Mouse (Mus musculus) hindbrain, embryonic 12.5 days (tissue): ENCODE results near the gene Lpin3. TPM values are rescaled to one million over a fixed set of nuclear protein-coding genes. Genes with fewer than 3 reads are reported as not detected.

Experiments
- ATAC-seq: fragments of 200-750 bp; cut with Nextera tagmentation; 2 replicates; pipeline ENCODE4 v1.8.0; 2017; ENCODE audit warnings: moderate TSS enrichment; ENCODE audit not compliant: low FRiP score
- H3K27ac ChIP-seq: fragments of 300-500 bp; sonication (generic); 2 replicates; pipeline ENCODE4 v1.5.1; 2016; ENCODE audit warnings: mild to moderate bottlenecking
- H3K27me3 ChIP-seq: fragments of 300-500 bp; sonication (generic); 2 replicates; pipeline ENCODE4 v1.6.1; 2016; ENCODE audit warnings: mild to moderate bottlenecking
- H3K36me3 ChIP-seq: fragments of 300-500 bp; sonication (generic); 2 replicates; pipeline ENCODE4 v1.6.1; 2016; ENCODE audit warnings: mild to moderate bottlenecking
- H3K4me1 ChIP-seq: fragments of 300-500 bp; sonication (generic); 2 replicates; pipeline ENCODE4 v1.6.1; 2016
- H3K4me2 ChIP-seq: fragments of 300-500 bp; sonication (generic); replicated peaks from 2 replicates; pipeline ENCODE4 v1.6.1; 2016; ENCODE audit warnings: mild to moderate bottlenecking
- H3K4me3 ChIP-seq: fragments of 300-500 bp; sonication (generic); 2 replicates; pipeline ENCODE4 v1.5.1; 2016; ENCODE audit warnings: mild to moderate bottlenecking
- H3K9ac ChIP-seq: fragments of 300-500 bp; sonication (generic); 2 replicates; pipeline ENCODE4 v1.6.1; 2016; ENCODE audit warnings: mild to moderate bottlenecking, moderate library complexity
- H3K9me3 ChIP-seq: fragments of 300-500 bp; sonication (generic); replicated peaks from 2 replicates; pipeline ENCODE4 v1.6.1; 2016; ENCODE audit warnings: mild to moderate bottlenecking
- WGBS: fragments of 180-500 bp; shearing (Covaris S2); methylation state at CpG from one replicate; pipeline ENCODE4 v1.1.7; 2016; 5-methylcytosine and 5-hydroxymethylcytosine counted together
- polyA plus RNA-seq: library from polyadenylated mRNA; unstranded; fragments of >200 nt; fragmentation: Nextera tagmentation; extraction: Ambion mirVana; gene quantifications from 2 replicates; pipeline ENCODE4 v1.2.1, GENCODE M21; 2016

Gene Lpin3
- polyA plus RNA-seq, 1 experiment from 2014 or later: 1.4 TPM

DNA sequence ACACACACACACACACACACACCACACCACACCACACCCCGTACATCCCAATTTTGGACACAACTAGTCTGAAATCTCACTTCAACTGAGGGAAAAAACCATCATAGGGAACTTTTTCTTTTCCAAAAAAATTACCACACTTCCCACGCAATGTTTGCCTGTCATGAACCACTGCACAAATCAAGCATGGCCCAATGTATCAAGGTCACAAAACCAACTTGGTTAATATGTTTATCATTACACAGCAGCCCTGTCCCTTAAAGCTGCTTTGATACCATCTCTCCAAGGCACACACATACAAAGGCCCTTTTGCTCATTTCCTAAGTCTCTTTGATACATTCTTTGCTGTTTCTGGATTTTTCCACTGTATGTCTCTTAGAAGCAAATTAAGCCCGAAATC lies 9.2 kb upstream of the Lpin3 start:
- H3K27ac ChIP-seq: no peak overlapping the region
- H3K9ac ChIP-seq: no peak overlapping the region
- H3K9me3 ChIP-seq: no peaks in the 10 kb centered on the region
- H3K4me2 ChIP-seq: peak overlapping the region; percentile 23; the same call in 1 of the 2 replicates
- ATAC-seq: no peak
- H3K4me1 ChIP-seq: peaks cover 13% of the 10 kb centered on the region
- WGBS: 89% methylated on average over 3 of the region's 3 CpGs
- H3K27me3 ChIP-seq: no peaks in the 10 kb centered on the region
- H3K4me3 ChIP-seq: no peak overlapping the region
- H3K36me3 ChIP-seq: no peaks in the 10 kb centered on the region

GRCm38 (mm10) chr2:160872395-160872794 lies 8.1 kb upstream of the Lpin3 start:
- Histone ChIP-seq H3K27me3 (no peaks in the 10 kb centered on the region), H3K4me3 (peak overlapping the region; percentile 89), H3K4me2 (peak overlapping the region; percentile 87), H3K27ac (peak overlapping the region; percentile 99), H3K4me1 (peaks cover 13% of the 10 kb centered on the region), H3K9ac (peak overlapping the region; percentile 96), H3K36me3 (no peaks in the 10 kb centered on the region), H3K9me3 (no peaks in the 10 kb centered on the region)
- ATAC-seq: peak; percentile 93
- WGBS: under 1% methylated on average over 46 of the region's 47 CpGs

GRCm38 (mm10) chr2:160872890-160873382 lies 7.5 kb upstream of the Lpin3 start, which contains the start of gene Zhx3:
Gene Zhx3 (minus strand): TSS chr2:160872998.
- Histone ChIP-seq H3K27me3 (no peaks in the 10 kb centered on the region), H3K4me3 (peak within 1 kb of the TSS; percentile 89), H3K9me3 (no peaks in the 10 kb centered on the region), H3K36me3 (no peaks in the 10 kb centered on the region), H3K4me2 (peak within 1 kb of the TSS; percentile 87), H3K9ac (peak within 1 kb of the TSS; percentile 96), H3K4me1 (peaks cover 13% of the 10 kb centered on the region), H3K27ac (peak within 1 kb of the TSS; percentile 99)
- ATAC-seq: peak; percentile 98
- 1% methylated on average over 36 of the region's 48 CpGs for WGBS

DNA sequence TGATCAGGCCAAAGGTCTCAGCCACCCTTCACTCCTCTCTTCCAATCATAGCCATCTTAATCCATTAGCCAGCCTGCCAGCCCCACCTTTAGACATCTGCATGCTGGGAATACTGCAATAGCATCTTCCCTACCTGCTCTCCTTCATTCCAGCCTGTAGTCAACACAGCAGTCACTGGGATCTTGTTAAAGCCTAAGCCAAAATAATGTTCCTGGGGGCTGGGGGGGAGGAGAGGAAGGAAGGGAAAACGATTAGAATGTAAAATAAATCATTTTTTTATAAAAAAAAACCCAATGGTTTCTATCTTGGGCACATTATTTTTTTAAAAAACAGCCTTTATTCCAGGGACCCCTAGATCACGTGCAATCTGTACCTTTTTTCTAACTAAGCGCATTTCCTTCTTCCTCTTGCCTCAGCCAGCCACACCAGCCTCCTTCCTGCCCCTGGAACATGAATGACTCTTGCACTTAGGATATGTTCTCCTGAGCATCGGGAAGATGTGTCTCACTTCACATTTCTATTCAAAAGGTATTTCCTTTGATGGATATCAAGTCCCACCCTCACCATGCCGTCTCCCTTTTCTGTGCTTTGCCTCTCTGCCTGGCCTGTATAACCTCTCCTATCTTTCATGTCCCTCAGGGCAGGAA lies 6.1 kb upstream of the Lpin3 start:
- no peak overlapping the region for H3K9ac ChIP-seq
- no peaks in the 10 kb centered on the region for H3K36me3 ChIP-seq
- H3K4me1 ChIP-seq: peaks cover 13% of the 10 kb centered on the region
- ATAC-seq: no peak
- H3K9me3 ChIP-seq: no peaks in the 10 kb centered on the region
- H3K27ac ChIP-seq: no peak overlapping the region
- no peak overlapping the region for H3K4me2 ChIP-seq
- no peak overlapping the region for H3K4me3 ChIP-seq
- WGBS: 86% methylated on average over 5 of the region's 5 CpGs
- H3K27me3 ChIP-seq: no peaks in the 10 kb centered on the region

GRCm38 (mm10) chr2:160876115-160876514 lies 4.4 kb upstream of the Lpin3 start:
- H3K4me3 ChIP-seq: no peak overlapping the region
- H3K4me1 ChIP-seq: peaks cover 13% of the 10 kb centered on the region
- H3K27ac ChIP-seq: no peak overlapping the region
- no peak overlapping the region for H3K4me2 ChIP-seq
- no peaks in the 10 kb centered on the region for H3K36me3 ChIP-seq
- no peak overlapping the region for H3K9ac ChIP-seq
- no peaks in the 10 kb centered on the region for H3K27me3 ChIP-seq
- no peak for ATAC-seq
- no peaks in the 10 kb centered on the region for H3K9me3 ChIP-seq
- WGBS: 82% methylated on average over 4 of the region's 4 CpGs

- H3K9me3 ChIP-seq: no peaks in the 10 kb centered on the region
- H3K9ac ChIP-seq: no peak overlapping the region
- H3K27me3 ChIP-seq: no peaks in the 10 kb centered on the region
- no peaks in the 10 kb centered on the region for H3K4me1 ChIP-seq
- no peaks in the 10 kb centered on the region for H3K36me3 ChIP-seq
- no peak overlapping the region for H3K4me3 ChIP-seq
- H3K4me2 ChIP-seq: no peak overlapping the region
- WGBS: 55% methylated on average over 6 of the region's 6 CpGs
- no peak for ATAC-seq
- no peak overlapping the region for H3K27ac ChIP-seq
Measured at GRCm38 (mm10) chr2:160881462-160882101, 1.1 kb downstream of the Lpin3 start.

DNA sequence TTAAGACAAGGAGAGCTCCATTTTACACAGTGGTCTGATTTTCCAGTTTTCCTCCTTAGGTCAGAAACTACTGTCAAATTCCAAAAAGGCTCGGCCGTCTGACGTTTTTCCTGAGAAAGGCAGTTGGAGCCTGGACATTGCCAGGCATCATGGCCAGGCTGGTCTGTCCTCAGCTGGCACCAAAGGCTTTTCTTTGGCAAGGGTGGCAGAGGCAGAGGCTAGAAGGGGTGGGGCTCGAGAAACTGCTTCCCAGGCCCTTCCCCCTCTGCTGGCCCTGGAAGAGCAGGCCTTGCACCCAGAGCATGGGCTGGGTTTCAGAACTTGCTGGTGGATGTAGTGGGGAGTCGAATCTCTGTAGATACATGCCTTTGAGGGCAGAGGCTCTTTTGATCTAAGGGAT lies 2.0 kb downstream of the Lpin3 start:
- Histone ChIP-seq H3K4me3 (no peak overlapping the region), H3K27me3 (peaks cover under 1% of the 10 kb centered on the region; the same call in 1 of the 2 replicates), H3K9me3 (no peaks in the 10 kb centered on the region), H3K9ac (no peak overlapping the region), H3K36me3 (no peaks in the 10 kb centered on the region), H3K27ac (no peak overlapping the region), H3K4me2 (no peak overlapping the region), H3K4me1 (peaks cover 3% of the 10 kb centered on the region; the same call in 1 of the 2 replicates)
- WGBS: 88% methylated on average over 5 of the region's 5 CpGs
- ATAC-seq: no peak

DNA sequence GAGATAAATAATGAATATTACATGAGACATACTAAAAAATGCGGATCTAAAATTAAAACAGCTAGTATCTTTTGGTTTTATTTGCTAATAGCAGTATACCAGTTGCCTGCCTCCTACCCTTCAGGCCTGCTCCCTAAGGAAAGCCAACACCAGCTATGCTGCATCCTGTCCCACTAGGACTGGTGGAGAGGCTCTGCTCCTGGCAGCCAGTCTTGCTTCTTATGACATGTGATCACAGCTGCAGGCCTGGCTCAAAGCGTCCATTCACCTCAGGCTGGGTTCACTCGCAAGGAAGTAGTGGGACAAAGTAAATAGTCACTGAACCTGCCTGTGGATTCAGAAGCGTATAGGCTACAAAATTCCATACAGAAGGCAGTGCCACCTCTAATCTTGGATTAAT lies 3.4 kb downstream of the Lpin3 start:
- no peaks in the 10 kb centered on the region for H3K36me3 ChIP-seq
- H3K9me3 ChIP-seq: no peaks in the 10 kb centered on the region
- H3K27ac ChIP-seq: no peak overlapping the region
- H3K4me1 ChIP-seq: peaks cover 12% of the 10 kb centered on the region
- peaks cover 16% of the 10 kb centered on the region for H3K27me3 ChIP-seq
- 74% methylated on average over 4 of the region's 4 CpGs for WGBS
- no peak overlapping the region for H3K9ac ChIP-seq
- H3K4me2 ChIP-seq: no peak overlapping the region
- no peak for ATAC-seq
- H3K4me3 ChIP-seq: no peak overlapping the region

DNA sequence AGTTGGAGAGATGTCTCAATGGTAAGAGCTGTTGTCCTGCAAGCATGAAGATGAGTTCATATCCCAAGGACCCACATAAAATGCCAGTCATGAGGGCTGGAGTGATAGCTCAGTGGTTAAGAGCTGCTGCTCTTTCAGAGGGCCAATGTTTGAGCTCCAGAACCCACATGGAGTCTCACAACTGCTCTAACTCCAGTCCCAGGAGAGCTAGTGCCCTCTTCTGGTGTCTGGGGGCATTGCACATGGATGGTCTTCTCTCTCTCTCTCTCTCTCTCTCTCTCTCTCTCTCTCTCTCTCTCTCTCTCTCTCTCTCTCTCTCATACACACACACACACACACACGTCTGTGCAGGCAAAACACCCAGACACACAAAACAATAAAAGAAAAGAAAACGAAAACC lies 4.4 kb downstream of the Lpin3 start:
- peaks cover 16% of the 10 kb centered on the region for H3K27me3 ChIP-seq
- 8% methylated on average over 2 of the region's 2 CpGs for WGBS
- no peak overlapping the region for H3K27ac ChIP-seq
- H3K4me1 ChIP-seq: peaks cover 12% of the 10 kb centered on the region
- H3K4me3 ChIP-seq: no peak overlapping the region
- no peak for ATAC-seq
- no peak overlapping the region for H3K4me2 ChIP-seq
- no peaks in the 10 kb centered on the region for H3K36me3 ChIP-seq
- H3K9me3 ChIP-seq: no peaks in the 10 kb centered on the region
- no peak overlapping the region for H3K9ac ChIP-seq

DNA sequence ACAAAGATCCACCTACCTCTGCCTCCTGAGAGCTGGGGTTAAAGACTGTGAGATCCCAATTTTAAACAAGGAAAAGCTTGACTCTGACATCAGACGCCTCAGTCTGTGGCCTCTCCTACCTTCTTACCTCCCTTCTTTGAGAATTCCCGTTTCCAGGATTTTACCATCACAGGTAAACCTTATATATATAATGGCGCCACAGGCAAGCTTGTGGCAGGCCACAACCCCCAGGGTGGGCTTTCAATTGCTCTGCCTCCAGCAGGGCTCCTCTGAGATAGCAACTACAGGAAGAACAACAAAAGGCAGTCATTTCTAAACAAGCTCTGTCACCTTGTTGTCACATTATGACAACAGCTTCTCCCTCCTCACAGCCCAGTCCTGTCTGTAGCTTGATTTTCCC lies 5.8 kb downstream of the Lpin3 start:
- H3K4me2 ChIP-seq: no peak overlapping the region
- H3K27me3 ChIP-seq: peaks cover 16% of the 10 kb centered on the region
- no peak overlapping the region; the same call in 1 of the 2 replicates for H3K9ac ChIP-seq
- H3K36me3 ChIP-seq: no peaks in the 10 kb centered on the region
- no peaks in the 10 kb centered on the region for H3K9me3 ChIP-seq
- no peak overlapping the region for H3K4me3 ChIP-seq
- ATAC-seq: no peak
- H3K4me1 ChIP-seq: peaks cover 12% of the 10 kb centered on the region
- 75% methylated on average over 3 of the region's 3 CpGs for WGBS
- H3K27ac ChIP-seq: no peak overlapping the region

GRCm38 (mm10) chr2:160887284-160887683 lies 6.8 kb downstream of the Lpin3 start:
- ATAC-seq: peak; percentile 80
- Histone ChIP-seq H3K4me1 (peaks cover 12% of the 10 kb centered on the region), H3K4me2 (peak overlapping the region; percentile 72), H3K4me3 (peak overlapping the region; percentile 38), H3K9me3 (no peaks in the 10 kb centered on the region), H3K36me3 (no peaks in the 10 kb centered on the region), H3K9ac (peak overlapping the region; percentile 9; the same call in 1 of the 2 replicates), H3K27ac (no peak overlapping the region), H3K27me3 (peaks cover 16% of the 10 kb centered on the region)
- WGBS: 4% methylated on average over 11 of the region's 11 CpGs

GRCm38 (mm10) chr2:160887859-160888258 lies 7.4 kb downstream of the Lpin3 start:
- H3K4me2 ChIP-seq: peak overlapping the region; percentile 72
- H3K27me3 ChIP-seq: peaks cover 16% of the 10 kb centered on the region
- 1% methylated on average over 26 of the region's 26 CpGs for WGBS
- H3K9ac ChIP-seq: peak overlapping the region; percentile 9; the same call in 1 of the 2 replicates
- no peak overlapping the region for H3K27ac ChIP-seq
- no peaks in the 10 kb centered on the region for H3K9me3 ChIP-seq
- H3K36me3 ChIP-seq: no peaks in the 10 kb centered on the region
- peak; percentile 72; the same call in 1 of the 2 replicates for ATAC-seq
- peaks cover 12% of the 10 kb centered on the region for H3K4me1 ChIP-seq
- peak overlapping the region; percentile 38 for H3K4me3 ChIP-seq
